19 mouse cellular contexts compared by ENCODE assay signal in the genomic region with DNA sequence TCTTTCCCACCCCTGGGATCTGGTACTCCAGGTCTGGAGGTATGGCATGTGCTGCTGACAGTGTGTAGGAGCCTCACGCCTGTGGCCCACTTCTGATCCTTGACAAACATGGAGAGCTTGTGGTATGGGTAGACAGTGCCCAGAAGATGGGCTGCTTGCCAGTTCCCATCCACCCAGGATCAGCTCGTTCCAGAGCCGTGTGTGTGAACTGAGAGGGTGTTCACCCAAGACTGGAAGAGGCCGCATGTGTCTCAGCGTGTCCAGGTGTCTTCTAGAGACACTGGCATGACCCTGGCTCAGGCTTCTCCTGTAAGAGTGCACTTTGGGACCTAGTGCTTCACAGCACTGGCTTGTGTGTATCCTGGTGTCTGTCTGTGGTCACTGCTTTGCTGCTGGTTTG. TPM values are rescaled to one million over a fixed set of nuclear protein-coding genes. Genes with fewer than 3 reads are reported as not detected.
"Had no signal": no experiment of that assay in that cellular context is flagged by ENCODE, and none has a peak within 500 bp of the region (broad histone marks: within the 10 kb centered on the region; RNA-seq: fewer than 3 reads in every experiment).

No protein-coding gene starts in this region.

- H3K9ac ChIP-seq: kidney, embryonic 15.5 days; limb, embryonic 12.5 days; liver, embryonic 14.5 days; midbrain, embryonic 12.5 days; neural tube, embryonic 15.5 days had no signal

- DNase-seq: kidney, adult 2 months; kidney, postnatal 25 days; layer of hippocampus, adult 9-11 months; layer of hippocampus, postnatal 36 days; lung, adult 18-20 months; right cerebral cortex, adult 18-20 months; right cerebral cortex, postnatal 25 days; thymus, adult 2 months; thymus, postnatal 25 days had no signal

- H3K9me3 ChIP-seq: kidney, embryonic 15.5 days; limb, embryonic 12.5 days; midbrain, embryonic 12.5 days; neural tube, embryonic 15.5 days had no signal

- H3K4me2 ChIP-seq: kidney, embryonic 15.5 days; limb, embryonic 12.5 days; midbrain, embryonic 12.5 days; neural tube, embryonic 15.5 days had no signal

- H3K4me3 ChIP-seq: kidney, embryonic 15.5 days; limb, embryonic 12.5 days; midbrain, embryonic 12.5 days; myocyte; neural tube, embryonic 15.5 days had no signal

- H3K4me1 ChIP-seq: kidney, embryonic 15.5 days; limb, embryonic 12.5 days; midbrain, embryonic 12.5 days had no signal

- H3K27me3 ChIP-seq: kidney, embryonic 15.5 days; limb, embryonic 12.5 days; midbrain, embryonic 12.5 days; neural tube, embryonic 15.5 days had no signal

- H3K27ac ChIP-seq: kidney, embryonic 15.5 days; limb, embryonic 12.5 days; liver, embryonic 14.5 days; midbrain, embryonic 12.5 days; neural tube, embryonic 15.5 days had no signal

RNA-seq across cellular contexts. Expression of a gene that starts 29.8 kb away (rescaled TPM):
- polyA plus RNA-seq: kidney, adult 2 months; kidney, embryonic 15.5 days; limb, embryonic 12.5 days; liver, adult 2 months; liver, embryonic 14.5 days; lung, embryonic 16.5 days; myocyte; neural tube, embryonic 11.5 days; small intestine, adult 2 months; thymus, adult 2 months had no signal
